Mouse (Mus musculus) embryonic facial prominence, embryonic 14.5 days (tissue): ENCODE data around the gene Shmt1. TPM values are rescaled to one million over a fixed set of nuclear protein-coding genes. Genes with fewer than 3 reads are reported as not detected.
A peak's percentile ranks its signal among the peaks of the same experiment; 100 is the strongest.

Experiments
- ATAC-seq: fragments of 200-750 bp; cut with Nextera tagmentation; 2 replicates; pipeline ENCODE4 v1.8.0; 2017; ENCODE audit warnings: low read depth, moderate number of reproducible peaks, moderate TSS enrichment
- DNase-seq: peaks from one replicate; pipeline ENCODE4 v3.0.0-alpha.2; 2015; ENCODE audit warnings: low spot score
- H3K27ac ChIP-seq: fragments of 300-500 bp; sonication (generic); replicated peaks from 2 replicates; pipeline ENCODE4 v1.5.1; 2014; ENCODE audit warnings: low read depth, mild to moderate bottlenecking, low read length, moderate library complexity
- H3K27me3 ChIP-seq: fragments of 300-500 bp; sonication (generic); replicated peaks from 2 replicates; pipeline ENCODE4 v1.6.1; 2014; ENCODE audit warnings: low read length; ENCODE audit not compliant: control insufficient read depth, insufficient read depth
- H3K36me3 ChIP-seq: fragments of 300-500 bp; sonication (generic); 2 replicates; pipeline ENCODE4 v1.6.1; 2014; ENCODE audit warnings: low read length, mixed read lengths; ENCODE audit not compliant: control insufficient read depth, insufficient read depth
- H3K4me1 ChIP-seq: fragments of 300-500 bp; sonication (generic); 2 replicates; pipeline ENCODE4 v1.6.1; 2014; ENCODE audit warnings: antibody characterized with exemption, low read length; ENCODE audit not compliant: control insufficient read depth, insufficient read depth
- H3K4me2 ChIP-seq: fragments of 300-500 bp; sonication (generic); 2 replicates; pipeline ENCODE4 v1.6.1; 2014; ENCODE audit warnings: low read depth, mild to moderate bottlenecking, low read length, moderate library complexity, mixed read lengths
- H3K4me3 ChIP-seq: fragments of 300-500 bp; sonication (generic); 2 replicates; pipeline ENCODE4 v1.5.1; 2014; ENCODE audit warnings: low read depth, mild to moderate bottlenecking, low read length
- H3K9ac ChIP-seq: fragments of 300-500 bp; sonication (generic); 2 replicates; pipeline ENCODE4 v1.6.1; 2014; ENCODE audit warnings: low read depth, mild to moderate bottlenecking, low read length, moderate library complexity, mixed read lengths
- H3K9me3 ChIP-seq: fragments of 300-500 bp; sonication (generic); 2 replicates; pipeline ENCODE4 v1.6.1; 2016; ENCODE audit warnings: low read length; ENCODE audit not compliant: control insufficient read depth
- WGBS: fragments of 180-500 bp; shearing (Covaris S2); extraction: QIAGEN DNeasy Blood & Tissue Kit; methylation state at CpG from one replicate; pipeline ENCODE4 v1.1.7; 2014; 5-methylcytosine and 5-hydroxymethylcytosine counted together
- polyA plus RNA-seq: library from polyadenylated mRNA; unstranded; fragments of >200 nt; fragmentation: Nextera tagmentation; extraction: Ambion mirVana; gene quantifications from 2 replicates; pipeline ENCODE4 v1.2.1, GENCODE M21; 2014

Shmt1 gene
- polyA plus RNA-seq, 1 experiment from 2014 or later, result 30.2 TPM

GRCm38 (mm10) chr11:60779673-60780189, 31.8 kb downstream of the Shmt1 start:
- no peaks in the 10 kb centered on the region for H3K27me3 ChIP-seq
- H3K4me1 ChIP-seq, result peaks cover 56% of the 10 kb centered on the region
- peaks cover 42% of the 10 kb centered on the region for H3K36me3 ChIP-seq
- H3K9me3 ChIP-seq, result no peaks in the 10 kb centered on the region
- H3K4me3 ChIP-seq, result 0 out of 2 replicates have a peak overlapping the region, but pooled peaks have one; percentile 0
- H3K9ac ChIP-seq, result peak overlapping the region; percentile 46; the same call in 1 of the 2 replicates
- peak overlapping the region; percentile 38 for H3K4me2 ChIP-seq
- no peak for ATAC-seq
- DNase-seq, result no peak
- 91% methylated on average over 10 of the region's 10 CpGs for WGBS
- no peak overlapping the region for H3K27ac ChIP-seq

- Histone ChIP-seq H3K9ac (peak overlapping the region; percentile 87), H3K27me3 (no peaks in the 10 kb centered on the region), H3K9me3 (no peaks in the 10 kb centered on the region), H3K4me1 (peaks cover 56% of the 10 kb centered on the region), H3K4me2 (peak overlapping the region; percentile 63), H3K36me3 (peaks cover 26% of the 10 kb centered on the region), H3K27ac (peak overlapping the region; percentile 89), H3K4me3 (peak overlapping the region; percentile 77)
- DNase-seq (no peak), ATAC-seq (no peak)
- 24% methylated on average over 16 of the region's 16 CpGs for WGBS
Observed at GRCm38 (mm10) chr11:60777801-60778370, 33.6 kb downstream of the Shmt1 start.

- Histone ChIP-seq H3K27me3 (no peaks in the 10 kb centered on the region), H3K27ac (peak within 1 kb of the TSS; percentile 89), H3K4me2 (peak within 1 kb of the TSS; percentile 63), H3K36me3 (peaks cover 21% of the 10 kb centered on the region), H3K4me3 (peak within 1 kb of the TSS; percentile 77), H3K4me1 (peaks cover 53% of the 10 kb centered on the region), H3K9me3 (no peaks in the 10 kb centered on the region), H3K9ac (peak within 1 kb of the TSS; percentile 87)
- DNase-seq (peak; percentile 98), ATAC-seq (peak; percentile 98)
- under 1% methylated on average over 56 of the region's 62 CpGs for WGBS
Observed at GRCm38 (mm10) chr11:60776829-60777740, 34.4 kb downstream of the Shmt1 start, which contains the start of the genes Top3a and Smcr8. Gene Top3a (minus strand): TSS chr11:60777365. Gene Smcr8 (plus strand): TSS chr11:60777524.

- DNase-seq (no peak), ATAC-seq (no peak)
- WGBS, result 3% methylated on average over 17 of the region's 17 CpGs
- no peaks in the 10 kb centered on the region for H3K9me3 ChIP-seq
- H3K4me2 ChIP-seq, result peak overlapping the region; percentile 63
- H3K4me3 ChIP-seq, result peak overlapping the region; percentile 77
- H3K4me1 ChIP-seq, result peaks cover 45% of the 10 kb centered on the region
- H3K27ac ChIP-seq, result peak overlapping the region; percentile 89
- peaks cover 19% of the 10 kb centered on the region for H3K36me3 ChIP-seq
- H3K27me3 ChIP-seq, result no peaks in the 10 kb centered on the region
- peak overlapping the region; percentile 87 for H3K9ac ChIP-seq
Observed at GRCm38 (mm10) chr11:60776107-60776828, 35.2 kb downstream of the Shmt1 start.

GRCm38 (mm10) chr11:60775578-60775977, 35.9 kb downstream of the Shmt1 start:
- peak overlapping the region; percentile 87 for H3K9ac ChIP-seq
- H3K4me2 ChIP-seq, result peak overlapping the region; percentile 63
- H3K4me1 ChIP-seq, result peaks cover 38% of the 10 kb centered on the region
- DNase-seq (no peak), ATAC-seq (no peak)
- peaks cover 19% of the 10 kb centered on the region for H3K36me3 ChIP-seq
- H3K27me3 ChIP-seq, result no peaks in the 10 kb centered on the region
- H3K9me3 ChIP-seq, result no peaks in the 10 kb centered on the region
- no peak overlapping the region for H3K27ac ChIP-seq
- whole genome bisulfite sequencing, result 50% methylated on average over 6 of the region's 6 CpGs
- H3K4me3 ChIP-seq, result peak overlapping the region; percentile 77

GRCm38 (mm10) chr11:60774841-60775240, 36.7 kb downstream of the Shmt1 start:
- peak overlapping the region; percentile 87; the same call in 1 of the 2 replicates for H3K9ac ChIP-seq
- H3K4me3 ChIP-seq, result no peak overlapping the region
- no peak for ATAC-seq
- H3K4me1 ChIP-seq, result peaks cover 30% of the 10 kb centered on the region
- peak overlapping the region; percentile 63; the same call in 1 of the 2 replicates for H3K4me2 ChIP-seq
- peaks cover 14% of the 10 kb centered on the region for H3K36me3 ChIP-seq
- no peaks in the 10 kb centered on the region for H3K27me3 ChIP-seq
- no peak overlapping the region for H3K27ac ChIP-seq
- no peaks in the 10 kb centered on the region for H3K9me3 ChIP-seq
- no peak for DNase-seq
- 58% methylated on average over 1 of the region's 1 CpGs for WGBS

GRCm38 (mm10) chr11:60774158-60774689, 37.3 kb downstream of the Shmt1 start:
- DNase-seq (no peak), ATAC-seq (no peak)
- H3K4me1 ChIP-seq, result peaks cover 24% of the 10 kb centered on the region
- H3K9me3 ChIP-seq, result no peaks in the 10 kb centered on the region
- WGBS, result 90% methylated on average over 3 of the region's 3 CpGs
- no peak overlapping the region for H3K27ac ChIP-seq
- H3K36me3 ChIP-seq, result peaks cover 9% of the 10 kb centered on the region; the same call in 1 of the 2 replicates
- H3K27me3 ChIP-seq, result no peaks in the 10 kb centered on the region
- no peak overlapping the region for H3K4me3 ChIP-seq
- H3K9ac ChIP-seq, result no peak overlapping the region
- H3K4me2 ChIP-seq, result no peak overlapping the region

GRCm38 (mm10) chr11:60772161-60772560, 39.4 kb downstream of the Shmt1 start:
- Histone ChIP-seq H3K4me1 (peaks cover 12% of the 10 kb centered on the region), H3K4me3 (no peak overlapping the region), H3K4me2 (no peak overlapping the region), H3K27me3 (no peaks in the 10 kb centered on the region), H3K9ac (no peak overlapping the region), H3K36me3 (no peaks in the 10 kb centered on the region), H3K9me3 (no peaks in the 10 kb centered on the region), H3K27ac (no peak overlapping the region)
- WGBS, result 83% methylated on average over 4 of the region's 4 CpGs
- DNase-seq (no peak), ATAC-seq (no peak)
